Comparison of ENCODE assay signal across 30 mouse cellular contexts in the genomic region with DNA sequence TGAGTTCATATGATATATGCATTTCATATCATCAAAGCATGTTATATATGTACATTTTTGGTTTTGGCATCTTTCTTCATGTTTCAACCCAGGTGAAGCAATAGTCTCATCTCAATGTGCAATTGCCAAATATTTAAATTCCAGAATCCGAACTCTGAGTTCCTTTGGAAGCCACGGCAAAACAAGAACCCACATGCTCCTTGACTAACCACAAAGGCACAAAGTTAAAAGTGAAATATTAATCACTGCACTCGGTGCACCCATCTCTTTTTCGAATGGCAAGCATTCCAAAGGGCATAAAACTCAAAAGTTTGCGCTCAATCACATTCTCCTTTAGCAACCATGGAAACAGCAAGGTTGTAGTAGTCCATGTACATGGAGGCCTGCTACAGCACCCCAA. TPM values are rescaled to one million over a fixed set of nuclear protein-coding genes. Genes with fewer than 3 reads are reported as not detected.
"Had no signal": no experiment of that assay in that cellular context is flagged by ENCODE, and none has a peak within 500 bp of the region (broad histone marks: within the 10 kb centered on the region; RNA-seq: fewer than 3 reads in every experiment).

No protein-coding gene starts in this region.

- H3K9me3 ChIP-seq: forebrain, embryonic 15.5 days; heart, embryonic 13.5 days; heart, embryonic 15.5 days; hindbrain, embryonic 13.5 days; hindbrain, embryonic 15.5 days; limb, embryonic 13.5 days; limb, embryonic 15.5 days; liver, embryonic 13.5 days; liver, embryonic 15.5 days had no signal

- H3K4me1 ChIP-seq: forebrain, embryonic 15.5 days; heart, embryonic 13.5 days; heart, embryonic 15.5 days; hindbrain, embryonic 13.5 days; hindbrain, embryonic 15.5 days; limb, embryonic 13.5 days; limb, embryonic 15.5 days; liver, embryonic 13.5 days; liver, embryonic 15.5 days had no signal

- DNase-seq: forebrain, postnatal 0 days; gastrocnemius, postnatal 14 days; gastrocnemius, postnatal 36 days; heart, adult 11 months; heart, adult 2 months; heart, postnatal 14 days; heart, postnatal 36 days; layer of hippocampus, adult 9-11 months; layer of hippocampus, postnatal 36 days; left cerebral cortex, postnatal 4 days; liver, embryonic 13.5 days; lung, adult 18-20 months had no signal

- H3K9ac ChIP-seq: forebrain, embryonic 15.5 days; forebrain, postnatal 0 days; heart, embryonic 13.5 days; heart, embryonic 15.5 days; hindbrain, embryonic 13.5 days; hindbrain, embryonic 15.5 days; limb, embryonic 13.5 days; limb, embryonic 15.5 days; liver, embryonic 13.5 days; liver, embryonic 15.5 days had no signal

- H3K27ac ChIP-seq: forebrain, embryonic 15.5 days; heart, adult 2 months; heart, embryonic 13.5 days; heart, embryonic 15.5 days; hindbrain, embryonic 13.5 days; hindbrain, embryonic 15.5 days; hindbrain, postnatal 0 days; kidney, postnatal 0 days; limb, embryonic 13.5 days; limb, embryonic 15.5 days; liver, embryonic 13.5 days; liver, embryonic 15.5 days had no signal

- H3K4me2 ChIP-seq: forebrain, embryonic 15.5 days; heart, embryonic 11.5 days; heart, embryonic 13.5 days; heart, embryonic 15.5 days; hindbrain, embryonic 13.5 days; hindbrain, embryonic 15.5 days; limb, embryonic 13.5 days; limb, embryonic 15.5 days; liver, embryonic 13.5 days; liver, embryonic 15.5 days had no signal

- H3K4me3 ChIP-seq: forebrain, embryonic 15.5 days; heart, adult 2 months; heart, embryonic 13.5 days; heart, embryonic 15.5 days; hindbrain, embryonic 13.5 days; hindbrain, embryonic 15.5 days; limb, embryonic 13.5 days; limb, embryonic 15.5 days; liver, embryonic 13.5 days; liver, embryonic 15.5 days had no signal

- H3K36me3 ChIP-seq: forebrain, embryonic 15.5 days; heart, embryonic 13.5 days; heart, embryonic 15.5 days; hindbrain, embryonic 13.5 days; hindbrain, embryonic 15.5 days; limb, embryonic 13.5 days; limb, embryonic 15.5 days; liver, embryonic 13.5 days; liver, embryonic 15.5 days had no signal

- ATAC-seq: forebrain, embryonic 15.5 days; forebrain, postnatal 0 days; hindbrain, postnatal 0 days; intestine, embryonic 16.5 days had no signal

- H3K27me3 ChIP-seq: forebrain, embryonic 15.5 days; heart, embryonic 13.5 days; heart, embryonic 15.5 days; hindbrain, embryonic 13.5 days; hindbrain, embryonic 15.5 days; limb, embryonic 13.5 days; limb, embryonic 15.5 days; liver, embryonic 13.5 days; liver, embryonic 15.5 days had no signal

RNA-seq across cellular contexts. Expression of a gene that starts 10.0 kb away (rescaled TPM):
- total RNA-seq: gastrocnemius, adult 18-20 months; hematopoietic stem cell, adult 5-6 weeks had no signal
- polyA plus RNA-seq: heart, embryonic 11.5 days; heart, embryonic 13.5 days; hindbrain, embryonic 11.5 days; intestine, embryonic 14.5 days; intestine, embryonic 16.5 days; large intestine, adult 2 months; limb, embryonic 11.5 days; liver, embryonic 13.5 days; liver, embryonic 15.5 days had no signal
